Mouse (Mus musculus): ENCODE results near the gene Trib3. TPM values are rescaled to one million over a fixed set of nuclear protein-coding genes. Genes with fewer than 3 reads are reported as not detected.

The Trib3 gene
- polyA plus RNA-seq, 1 experiment, result 47.3 TPM

DNA sequence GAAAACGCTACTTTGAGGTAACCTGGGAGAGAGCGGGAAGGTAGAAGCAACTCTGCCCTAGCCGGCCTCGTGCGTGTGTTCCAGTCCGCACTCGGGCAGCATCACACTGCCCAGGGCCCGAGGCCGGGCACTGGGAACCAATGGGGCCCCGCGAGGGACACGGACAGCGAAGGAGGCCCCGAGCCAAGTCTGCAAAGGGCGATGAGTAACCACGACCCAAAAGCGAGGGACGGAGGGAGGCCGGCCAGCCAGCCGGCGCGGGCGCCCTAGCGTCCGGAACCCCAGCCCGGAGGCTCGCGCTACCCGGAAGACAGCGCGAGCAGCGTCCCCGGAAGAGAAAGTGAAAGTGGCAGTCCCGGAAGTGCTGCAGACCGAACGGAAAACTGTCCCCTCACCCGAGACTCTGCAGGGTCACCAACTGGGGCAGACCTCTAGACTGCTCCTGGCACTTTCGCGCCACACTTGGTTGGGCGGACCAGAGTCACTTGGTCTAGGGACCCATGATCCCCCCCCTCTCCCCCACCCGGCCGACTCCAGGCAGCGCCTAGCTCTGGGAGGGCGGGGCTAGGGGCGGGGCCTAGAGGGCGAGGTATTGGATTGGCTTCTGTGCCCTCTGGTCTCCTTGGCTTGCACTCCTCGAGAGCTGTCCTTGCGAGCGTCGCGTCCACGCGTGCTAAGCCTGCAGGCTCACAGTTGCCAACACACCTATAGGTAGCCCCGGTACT, 11.6 kb downstream of the Trib3 start, which contains the start of gene Rbck1:
TSS of gene Rbck1 (minus strand) at position 553 of the 725 bp plus-strand sequence.
- TF ChIP-seq GATA1 (IDR thresholded peaks at IDR 0.05; ENCODE audit: low read length), result no peak

DNA sequence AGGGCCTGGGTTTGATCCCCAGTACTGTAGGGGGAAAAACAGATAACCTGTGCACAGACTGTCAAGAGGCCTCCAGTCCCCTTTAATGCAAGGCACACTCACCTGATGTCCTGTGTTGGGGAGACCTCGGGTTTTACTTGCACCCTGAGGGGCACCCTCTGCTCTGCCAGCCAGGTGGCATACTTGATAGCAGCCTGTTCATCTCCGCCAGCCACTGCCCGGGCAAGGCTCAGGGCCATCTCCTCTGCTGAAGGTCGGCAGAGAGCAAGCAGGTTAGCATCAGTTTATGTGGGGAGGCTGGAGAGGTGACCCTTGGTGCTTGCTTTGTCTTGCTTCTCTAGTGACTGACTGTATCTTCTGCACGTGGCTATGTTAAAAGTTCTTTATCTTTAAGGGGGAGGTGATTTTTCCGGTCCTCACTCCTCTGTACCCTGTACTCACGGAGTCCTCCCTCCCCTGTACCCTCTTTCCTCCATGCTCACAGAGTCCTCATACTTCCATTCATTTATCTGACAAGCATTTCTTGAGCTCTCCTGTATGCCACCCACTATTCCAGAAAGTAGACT, 12.9 kb downstream of the Trib3 start:
- no peak for TF ChIP-seq GATA1 (IDR thresholded peaks at IDR 0.05; ENCODE audit: low read length)

DNA sequence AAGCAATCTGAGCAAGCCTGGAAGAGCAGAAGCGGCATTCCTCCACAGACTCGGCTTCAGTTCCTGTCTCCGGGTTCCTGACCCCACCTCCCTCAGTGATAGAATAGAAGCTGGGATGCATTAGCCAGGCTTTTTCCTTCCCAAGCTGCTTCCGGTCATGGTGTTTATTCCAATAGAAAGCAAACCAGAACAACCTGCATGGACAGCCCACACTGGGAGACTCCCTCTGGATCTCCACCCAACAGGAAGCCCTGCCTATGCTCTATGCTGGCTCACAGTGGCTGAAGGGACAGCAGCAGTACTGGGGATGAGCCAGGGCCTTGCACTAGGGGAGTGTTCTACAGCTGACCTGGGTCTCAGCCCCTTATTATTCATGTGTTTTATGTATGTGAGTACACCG, 15.9 kb downstream of the Trib3 start:
- no peak for TF ChIP-seq GATA1 (IDR thresholded peaks at IDR 0.05; ENCODE audit: low read length)

DNA sequence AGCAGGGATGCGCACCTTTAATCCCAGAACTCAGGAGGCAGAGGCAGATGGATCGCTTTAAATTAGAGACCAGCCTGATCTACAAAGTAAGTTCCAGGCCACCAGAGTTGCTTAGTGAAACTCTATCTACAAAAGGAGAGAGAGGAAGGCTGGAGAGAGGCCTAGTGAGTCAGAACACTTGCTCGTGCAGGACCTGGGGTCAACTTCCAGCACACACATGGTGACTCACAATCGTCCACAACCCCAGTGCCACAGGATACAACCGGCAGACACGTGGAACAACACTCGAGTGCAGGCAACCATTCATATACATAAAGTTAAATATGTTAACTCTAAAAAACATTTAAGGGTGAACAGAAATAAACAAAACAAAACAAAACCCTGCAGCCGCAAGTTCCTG, 17.2 kb downstream of the Trib3 start:
- no peak for TF ChIP-seq GATA1 (IDR thresholded peaks at IDR 0.05; ENCODE audit: low read length)

DNA sequence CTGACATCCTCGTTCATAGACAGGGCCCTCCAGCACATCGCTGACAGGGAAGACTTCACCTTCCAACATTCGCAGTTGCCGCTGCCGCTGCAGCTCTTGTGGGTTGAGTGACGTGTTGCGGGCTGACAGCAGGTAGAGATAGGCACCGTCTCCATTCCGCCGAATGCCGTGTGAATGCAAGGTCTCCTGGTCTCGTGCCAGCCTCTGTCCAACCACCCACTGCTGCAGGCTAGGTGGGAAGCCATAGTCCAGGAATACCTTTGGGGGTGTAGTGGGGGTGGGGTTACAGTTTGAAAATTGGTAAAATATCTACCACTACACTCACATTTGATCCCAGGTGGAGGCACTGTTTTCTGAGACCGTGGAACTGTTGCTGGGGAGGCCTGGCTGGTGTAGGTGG, 17.7 kb downstream of the Trib3 start:
- TF ChIP-seq GATA1 (IDR thresholded peaks at IDR 0.05; ENCODE audit: low read length), result no peak

DNA sequence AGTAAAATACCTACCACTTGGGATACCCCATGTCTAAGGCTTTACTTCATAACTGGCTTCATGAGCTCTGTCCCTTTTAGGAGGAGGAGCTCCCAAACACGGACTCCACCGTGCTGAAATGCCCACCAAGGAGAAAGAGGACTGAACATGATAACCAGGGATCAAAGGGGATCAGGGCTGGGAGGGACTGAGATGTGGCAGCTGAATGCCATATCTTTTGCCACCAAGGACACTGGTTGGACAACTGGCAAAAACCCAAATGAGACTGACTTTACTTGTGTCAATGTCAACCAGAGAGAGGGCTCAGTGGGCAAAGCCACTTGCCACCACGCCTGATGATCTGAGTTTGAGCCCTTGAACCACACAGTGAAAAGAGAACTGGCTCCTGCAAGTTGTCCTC, 19.0 kb downstream of the Trib3 start:
- no peak for TF ChIP-seq GATA1 (IDR thresholded peaks at IDR 0.05; ENCODE audit: low read length)

DNA sequence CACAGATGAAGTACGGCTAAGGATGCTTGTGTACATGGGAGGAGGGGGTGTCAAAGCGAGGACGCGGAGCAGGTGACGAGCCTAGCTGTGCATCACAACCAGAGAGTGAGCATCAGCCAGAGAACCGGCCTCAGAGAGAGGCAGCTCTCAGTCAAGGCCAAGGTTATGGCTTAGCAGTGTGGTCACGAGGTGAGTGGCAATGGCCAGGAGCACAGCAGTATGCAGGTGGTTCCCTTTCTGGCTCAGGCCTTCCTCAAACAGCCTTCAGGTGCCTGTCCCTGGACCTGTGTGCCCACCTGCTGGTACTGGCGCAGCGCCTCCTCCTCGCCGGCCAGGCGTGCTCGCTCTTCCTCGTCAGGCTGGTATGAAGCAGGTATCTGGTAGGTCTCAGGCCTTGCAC, 19.9 kb downstream of the Trib3 start:
- TF ChIP-seq GATA1 (IDR thresholded peaks at IDR 0.05; ENCODE audit: low read length), result no peak

DNA sequence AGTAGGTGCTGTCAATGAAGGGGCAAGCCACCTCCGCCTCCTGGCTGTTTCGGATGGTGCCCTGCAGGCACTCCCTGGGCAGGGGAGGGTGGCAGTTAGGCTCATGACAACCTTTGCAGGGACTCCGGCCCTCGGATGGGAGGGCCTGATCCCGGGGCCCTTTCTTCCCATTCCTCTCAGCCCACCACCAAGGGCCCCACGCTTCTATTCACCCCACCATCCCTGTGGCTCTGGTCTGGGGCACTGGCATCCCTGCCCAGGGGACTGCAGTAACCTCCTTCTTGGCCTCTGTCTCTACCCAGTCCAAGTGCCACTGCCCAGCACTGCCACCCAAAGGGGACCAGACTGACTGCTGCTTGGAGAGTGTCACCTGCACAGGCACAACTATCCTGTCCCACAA, 21.6 kb downstream of the Trib3 start:
- TF ChIP-seq GATA1 (IDR thresholded peaks at IDR 0.05; ENCODE audit: low read length), result no peak

DNA sequence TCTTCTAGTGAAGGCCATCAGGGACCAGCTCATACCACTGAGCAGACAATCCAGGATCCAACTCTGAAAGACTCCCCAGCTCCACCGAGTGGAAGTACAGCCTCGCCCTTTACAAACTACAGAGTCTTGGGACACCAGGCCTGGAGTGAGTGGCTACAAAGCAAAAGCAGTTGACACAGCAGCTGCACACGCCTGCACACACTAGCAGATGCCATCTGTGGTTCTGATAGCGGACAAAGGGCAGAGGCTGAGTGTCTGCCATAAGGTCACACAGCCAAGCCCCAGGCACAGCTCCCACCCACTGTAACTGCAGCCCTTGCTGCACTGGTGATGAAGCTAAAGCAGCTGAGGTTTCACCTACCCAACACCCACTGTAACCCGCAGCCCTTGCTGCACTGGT, 22.3 kb downstream of the Trib3 start:
- no peak for TF ChIP-seq GATA1 (IDR thresholded peaks at IDR 0.05; ENCODE audit: low read length)

DNA sequence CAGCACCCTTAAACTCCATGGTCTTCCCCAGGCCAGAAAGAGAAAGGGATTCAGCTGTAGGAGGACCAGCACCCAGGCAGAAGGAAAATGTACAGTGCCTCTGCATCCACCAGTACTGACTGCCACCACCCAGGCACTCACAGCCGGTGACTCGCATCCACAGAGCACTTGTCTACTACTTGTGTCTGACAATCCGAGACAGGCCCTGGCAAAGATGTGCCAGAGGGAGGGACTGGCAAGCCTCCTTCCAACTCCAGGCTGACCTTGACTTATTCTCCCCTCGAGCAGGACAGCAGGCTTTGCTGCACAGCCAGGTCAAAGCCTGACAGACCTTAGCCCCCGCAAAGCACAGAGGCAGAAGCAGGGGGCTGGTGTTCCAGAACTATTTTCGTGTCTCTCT, 26.8 kb downstream of the Trib3 start:
- TF ChIP-seq GATA1 (IDR thresholded peaks at IDR 0.05; ENCODE audit: low read length), result no peak

DNA sequence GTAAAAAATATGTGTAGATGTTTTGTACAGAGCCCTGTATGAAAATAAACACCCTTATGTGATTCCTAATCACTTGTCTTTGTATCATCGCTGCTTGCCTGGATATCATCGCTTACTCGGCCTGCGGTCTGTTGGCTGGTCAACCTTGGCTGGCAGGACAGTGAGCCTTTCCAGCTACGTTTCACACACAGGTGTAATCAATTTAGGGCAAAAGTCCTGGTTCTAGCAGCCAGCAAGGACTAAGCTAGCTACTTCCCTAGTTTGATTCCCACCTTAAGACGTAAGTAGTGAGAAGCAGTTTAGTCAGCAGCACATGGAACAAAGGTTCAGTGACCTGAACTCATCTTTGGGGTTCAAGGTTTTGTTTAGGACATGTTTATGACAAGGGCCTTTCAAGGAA, 29.9 kb downstream of the Trib3 start:
- TF ChIP-seq GATA1 (IDR thresholded peaks at IDR 0.05; ENCODE audit: low read length), result no peak

DNA sequence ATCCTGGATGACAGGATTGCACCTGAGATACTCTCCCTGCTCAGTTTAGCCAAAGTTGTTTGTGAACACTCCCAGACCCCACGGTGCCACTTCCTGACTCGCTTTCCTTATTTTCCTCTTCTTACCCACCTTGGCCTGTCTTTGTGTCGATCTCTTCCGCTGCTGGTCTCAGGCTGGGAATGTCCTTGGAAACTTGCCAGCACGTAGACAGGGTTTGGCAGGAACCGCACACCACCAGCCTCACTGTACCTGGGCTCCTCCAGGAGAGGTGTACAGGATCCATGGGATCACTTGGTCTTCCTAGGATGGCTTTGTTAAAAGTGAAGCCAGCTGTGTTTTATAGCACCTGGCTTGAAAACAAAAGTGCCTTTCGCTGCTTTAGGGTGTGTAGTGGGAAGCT, 30.8 kb downstream of the Trib3 start:
- TF ChIP-seq GATA1 (IDR thresholded peaks at IDR 0.05; ENCODE audit: low read length), result no peak

DNA sequence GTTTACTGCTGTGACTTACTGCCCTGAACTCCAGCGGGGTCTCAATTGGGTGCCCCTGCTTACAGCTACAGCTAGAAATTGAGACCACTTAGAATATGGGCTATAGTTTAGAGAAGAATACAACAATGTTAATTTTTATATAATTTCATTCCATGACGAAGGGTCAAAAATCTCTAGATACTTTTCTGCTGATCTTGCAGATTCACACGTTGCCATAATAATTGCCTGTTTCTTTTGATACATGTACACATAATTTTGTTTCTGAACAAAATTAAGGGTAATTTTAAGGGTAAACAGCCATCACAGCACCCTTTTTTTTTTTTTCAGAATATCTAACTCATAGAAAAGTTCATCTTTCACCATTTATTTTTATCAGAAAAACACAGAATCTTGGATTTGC, 36.6 kb downstream of the Trib3 start:
- no peak for TF ChIP-seq GATA1 (IDR thresholded peaks at IDR 0.05; ENCODE audit: low read length)

DNA sequence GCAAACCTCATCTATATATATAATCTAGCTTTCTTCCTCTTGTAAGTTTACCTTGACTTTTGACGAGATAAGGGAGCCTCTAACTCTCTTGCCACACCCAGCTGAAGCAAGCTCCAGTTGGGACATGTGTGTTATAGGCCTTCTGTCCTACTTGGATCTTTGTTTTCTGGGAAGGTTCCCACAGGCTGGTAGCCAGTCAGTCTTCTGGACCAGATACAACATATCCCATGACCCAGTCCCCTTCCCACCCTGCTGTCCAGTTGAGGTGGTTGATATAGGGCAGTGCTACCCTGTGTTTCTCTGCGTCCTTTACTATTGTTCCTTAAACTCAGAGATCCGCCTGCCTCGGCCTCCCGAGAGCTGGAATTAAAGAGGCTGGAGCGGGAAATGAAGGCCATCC, 38.4 kb downstream of the Trib3 start:
- TF ChIP-seq GATA1 (IDR thresholded peaks at IDR 0.05; ENCODE audit: low read length), result no peak

DNA sequence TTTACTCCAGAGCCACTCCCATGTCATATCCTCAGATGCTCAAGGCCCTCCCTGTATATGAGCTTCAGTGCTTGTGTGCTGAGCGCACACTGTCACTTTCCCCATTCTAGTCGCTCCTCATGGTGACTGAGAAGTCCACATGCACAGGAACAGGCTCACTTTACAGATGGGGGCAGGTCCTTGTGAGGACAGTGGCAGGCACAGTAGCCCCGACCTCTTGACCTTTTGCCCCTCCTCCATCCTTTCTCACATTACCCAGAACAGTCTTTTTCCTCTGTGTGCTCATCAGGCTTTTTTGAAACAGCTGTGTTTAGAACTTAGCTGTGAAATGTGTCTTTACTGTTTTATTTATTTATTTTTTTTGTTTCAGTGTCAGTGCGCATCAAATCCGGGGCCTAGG, 40.1 kb downstream of the Trib3 start:
- no peak for TF ChIP-seq GATA1 (IDR thresholded peaks at IDR 0.05; ENCODE audit: low read length)

DNA sequence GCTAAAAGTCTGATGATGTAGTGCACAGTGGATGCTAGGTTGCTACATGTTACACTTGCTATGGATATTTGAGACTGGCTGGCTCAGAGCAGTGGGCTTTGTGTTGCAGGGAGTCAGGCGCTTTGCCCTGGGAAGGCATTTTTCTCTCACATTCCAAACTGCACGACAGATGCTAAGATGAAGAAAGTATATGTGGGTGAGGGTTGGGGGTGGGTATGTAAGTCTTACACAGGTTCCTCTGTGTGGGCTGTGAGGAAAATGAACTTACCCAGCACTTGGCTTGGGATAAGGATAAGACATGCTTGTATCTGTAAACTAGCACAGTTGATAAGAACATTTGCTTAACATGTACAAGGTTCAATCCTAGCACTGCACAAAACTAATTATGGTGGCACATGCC, 41.0 kb downstream of the Trib3 start:
- TF ChIP-seq GATA1 (IDR thresholded peaks at IDR 0.05; ENCODE audit: low read length), result no peak

DNA sequence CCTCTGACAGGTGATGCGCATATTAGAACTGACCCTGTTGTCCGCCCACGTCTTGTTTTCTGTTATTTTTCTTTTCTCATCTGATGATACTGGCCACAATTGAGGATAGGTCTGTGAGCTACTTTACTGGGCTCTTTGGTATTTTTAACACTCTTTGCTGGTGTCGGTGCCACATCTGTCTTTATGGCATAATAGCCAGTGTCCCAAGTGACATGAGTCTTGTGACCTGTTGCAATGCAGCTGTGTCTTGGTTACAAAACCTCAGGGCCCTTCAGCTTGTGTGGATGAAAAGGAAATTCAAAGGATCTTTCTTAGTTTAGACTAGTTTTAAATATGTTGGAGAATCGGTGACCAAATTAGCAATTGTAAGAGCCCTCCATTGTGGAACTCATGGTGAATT, 49.3 kb downstream of the Trib3 start:
- no peak for TF ChIP-seq GATA1 (IDR thresholded peaks at IDR 0.05; ENCODE audit: low read length)
